Comparison of ENCODE assay signal across 19 mouse cellular contexts in the genomic region with DNA sequence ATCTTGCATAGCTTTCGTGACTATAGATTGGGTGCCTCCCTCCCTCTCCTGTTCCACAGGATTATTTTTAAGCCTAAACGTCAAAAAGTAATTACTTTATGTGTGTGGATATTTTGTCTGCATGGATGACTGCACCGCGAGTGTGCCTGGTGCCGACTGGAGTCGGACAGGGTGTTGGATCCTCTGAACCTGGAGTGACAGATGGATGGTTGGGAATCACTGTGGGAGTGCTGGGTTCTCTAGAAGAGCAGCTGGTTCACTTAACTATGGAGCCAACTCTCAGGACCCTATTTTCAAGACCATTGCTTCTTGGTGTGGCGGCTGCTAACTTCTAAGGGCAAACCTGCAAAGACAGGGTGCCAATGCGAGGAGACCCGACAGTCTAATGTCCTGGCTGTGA. TPM values are rescaled to one million over a fixed set of nuclear protein-coding genes. Genes with fewer than 3 reads are reported as not detected.
DNase-seq lines count a peak whose midpoint lies in the region; ATAC-seq and TF ChIP-seq lines count a peak whose summit lies in the region.
"Had no signal": no experiment of that assay in that cellular context is flagged by ENCODE, and none has a peak within 500 bp of the region (broad histone marks: within the 10 kb centered on the region; RNA-seq: fewer than 3 reads in every experiment).

No protein-coding gene starts in this region.

- peak; percentile 46 for DNase-seq in hindbrain, postnatal 0 days (ENCODE audit: low spot score)
- DNase-seq in liver, adult 2 months (ENCODE audit: extremely low read depth, low read depth, low spot score): no peak
- DNase-seq in liver: no peak
- peak; percentile 20 for DNase-seq in cerebellum, adult 8-10 months
- DNase-seq in liver, embryonic 13.5 days: no peak
- DNase-seq in hindbrain, embryonic 14.5 days (ENCODE audit: low spot score): no peak
- DNase-seq in right cerebral cortex, postnatal 10 days (ENCODE audit: low spot score in 2 of 2): no peak
- DNase-seq: adrenal gland, postnatal 36 days; heart, adult 2 months; heart, postnatal 10 days; thymus, postnatal 14 days had no signal

- H3K4me2 ChIP-seq in hindbrain, postnatal 0 days (ENCODE audit: low read depth, low read length): no peak overlapping the region
- no peak overlapping the region for H3K4me2 ChIP-seq in hindbrain, embryonic 12.5 days (replicated peaks)
- no peak overlapping the region for H3K4me2 ChIP-seq in liver, embryonic 13.5 days
- H3K4me2 ChIP-seq in hindbrain, embryonic 14.5 days (replicated peaks): no peak overlapping the region
- H3K4me2 ChIP-seq: limb, embryonic 13.5 days had no signal

- no peak for ATAC-seq in hindbrain, postnatal 0 days
- no peak for ATAC-seq in hindbrain, embryonic 12.5 days (ENCODE audit: low FRiP score)
- ATAC-seq in liver, embryonic 13.5 days (ENCODE audit: low read depth): no peak
- ATAC-seq in hindbrain, embryonic 14.5 days (ENCODE audit: low FRiP score): no peak
- ATAC-seq: activated CD4-positive, CD25-positive, alpha-beta regulatory T cell, adult 4 months; forebrain, embryonic 16.5 days had no signal

- 61% methylated on average over 9 of the region's 9 CpGs for WGBS in hindbrain, postnatal 0 days
- WGBS in hindbrain, embryonic 12.5 days: 90% methylated on average over 9 of the region's 9 CpGs
- 91% methylated on average over 9 of the region's 9 CpGs for WGBS in liver, adult 2 months
- WGBS in liver, embryonic 13.5 days (ENCODE audit: insufficient replicate concordance): 80% methylated on average over 9 of the region's 9 CpGs
- 86% methylated on average over 9 of the region's 9 CpGs for WGBS in hindbrain, embryonic 14.5 days

- H3K9me3 ChIP-seq in hindbrain, postnatal 0 days (ENCODE audit: low read length): no peaks in the 10 kb centered on the region
- H3K9me3 ChIP-seq in hindbrain, embryonic 12.5 days (replicated peaks): no peaks in the 10 kb centered on the region
- H3K9me3 ChIP-seq in liver, embryonic 13.5 days (replicated peaks): no peaks in the 10 kb centered on the region
- no peaks in the 10 kb centered on the region for H3K9me3 ChIP-seq in hindbrain, embryonic 14.5 days (ENCODE audit: control insufficient read depth, low read length)
- H3K9me3 ChIP-seq: limb, embryonic 13.5 days; midbrain, embryonic 10.5 days had no signal

- H3K36me3 ChIP-seq in hindbrain, postnatal 0 days (ENCODE audit: insufficient read depth, low read length): peaks cover 31% of the 10 kb centered on the region; the same call in 1 of the 2 replicates
- peaks cover 47% of the 10 kb centered on the region for H3K36me3 ChIP-seq in hindbrain, embryonic 12.5 days
- peaks cover 30% of the 10 kb centered on the region for H3K36me3 ChIP-seq in liver, adult 2 months (ENCODE audit: control insufficient read depth, insufficient read depth, low read length)
- H3K36me3 ChIP-seq in liver, embryonic 13.5 days: peaks cover 22% of the 10 kb centered on the region
- H3K36me3 ChIP-seq in hindbrain, embryonic 14.5 days (replicated peaks; ENCODE audit: control insufficient read depth, insufficient read depth): peaks cover 67% of the 10 kb centered on the region

- TF ChIP-seq CTCF in hindbrain, postnatal 0 days (IDR thresholded peaks at IDR 0.05; ENCODE audit: low read depth): no peak
- TF ChIP-seq CTCF in liver, adult 2 months (IDR thresholded peaks at IDR 0.05; ENCODE audit: low read depth, low read length): no peak

- no peak for TF ChIP-seq POLR2A in liver, adult 2 months (IDR thresholded peaks at IDR 0.05; ENCODE audit: extremely low read depth, insufficient read depth, low read length)

- no peaks in the 10 kb centered on the region for H3K79me2 ChIP-seq in liver, adult 2 months (ENCODE audit: control insufficient read depth, insufficient read depth, low read length)

- no peak overlapping the region for H3K9ac ChIP-seq in hindbrain, postnatal 0 days (replicated peaks; ENCODE audit: low read length)
- H3K9ac ChIP-seq in hindbrain, embryonic 12.5 days: no peak overlapping the region
- no peak overlapping the region for H3K9ac ChIP-seq in liver, adult 2 months (ENCODE audit: low read depth, low read length)
- H3K9ac ChIP-seq in liver, embryonic 13.5 days: no peak overlapping the region
- no peak overlapping the region for H3K9ac ChIP-seq in hindbrain, embryonic 14.5 days
- H3K9ac ChIP-seq: limb, embryonic 13.5 days had no signal

- no peaks in the 10 kb centered on the region for H3K27me3 ChIP-seq in hindbrain, postnatal 0 days (ENCODE audit: insufficient read depth, low read length)
- no peaks in the 10 kb centered on the region for H3K27me3 ChIP-seq in hindbrain, embryonic 12.5 days
- no peaks in the 10 kb centered on the region for H3K27me3 ChIP-seq in liver, adult 2 months (ENCODE audit: control insufficient read depth, insufficient read depth, low read length)
- no peaks in the 10 kb centered on the region for H3K27me3 ChIP-seq in liver, embryonic 13.5 days
- H3K27me3 ChIP-seq in hindbrain, embryonic 14.5 days (ENCODE audit: control insufficient read depth, insufficient read depth, low read length): no peaks in the 10 kb centered on the region
- H3K27me3 ChIP-seq: limb, embryonic 13.5 days had no signal

- peaks cover 3% of the 10 kb centered on the region; the same call in 1 of the 2 replicates for H3K4me1 ChIP-seq in hindbrain, postnatal 0 days (ENCODE audit: insufficient read depth, low read length)
- H3K4me1 ChIP-seq in hindbrain, embryonic 12.5 days: peaks cover 10% of the 10 kb centered on the region
- peaks cover 24% of the 10 kb centered on the region for H3K4me1 ChIP-seq in liver, adult 2 months (ENCODE audit: control insufficient read depth, insufficient read depth, low read length)
- H3K4me1 ChIP-seq in liver, embryonic 13.5 days (replicated peaks): peaks cover 39% of the 10 kb centered on the region
- no peaks in the 10 kb centered on the region for H3K4me1 ChIP-seq in hindbrain, embryonic 14.5 days (replicated peaks; ENCODE audit: control insufficient read depth, insufficient read depth, low read length)

- no peak overlapping the region for H3K27ac ChIP-seq in hindbrain, postnatal 0 days
- no peak overlapping the region for H3K27ac ChIP-seq in hindbrain, embryonic 12.5 days
- H3K27ac ChIP-seq in liver, adult 2 months (replicated peaks; ENCODE audit: insufficient read depth, low read depth, low read length): peak overlapping the region; percentile 97
- H3K27ac ChIP-seq in liver, embryonic 13.5 days: peak overlapping the region; percentile 70; the same call in 1 of the 2 replicates
- H3K27ac ChIP-seq in hindbrain, embryonic 14.5 days: no peak overlapping the region
- H3K27ac ChIP-seq: heart, adult 2 months; limb, embryonic 13.5 days; midbrain, embryonic 10.5 days; stomach, postnatal 0 days had no signal

- H3K4me3 ChIP-seq in hindbrain, postnatal 0 days (ENCODE audit: low read length): no peak overlapping the region
- no peak overlapping the region for H3K4me3 ChIP-seq in hindbrain, embryonic 12.5 days
- no peak overlapping the region for H3K4me3 ChIP-seq in liver, adult 2 months (ENCODE audit: insufficient read depth, low read depth, low read length)
- no peak overlapping the region for H3K4me3 ChIP-seq in liver, embryonic 13.5 days (replicated peaks)
- H3K4me3 ChIP-seq in hindbrain, embryonic 14.5 days (replicated peaks; ENCODE audit: low read length): no peak overlapping the region
- H3K4me3 ChIP-seq: heart, adult 2 months; limb, embryonic 13.5 days; midbrain, embryonic 10.5 days had no signal

RNA-seq across cellular contexts. Expression of a gene that starts 50.9 kb away (rescaled TPM):
- total RNA-seq in hindbrain, postnatal 0 days (2014; rRNA removed): not detected in 2 replicates
- polyA plus RNA-seq in hindbrain, postnatal 0 days (2015; fragmentation: Nextera tagmentation; extraction: Ambion mirVana): not detected in 2 replicates
- not detected in 2 replicates for polyA plus RNA-seq in hindbrain, embryonic 12.5 days (2016; fragmentation: Nextera tagmentation; extraction: Ambion mirVana)
- not detected in 2 replicates for total RNA-seq in liver, adult 2 months (2014; rRNA removed)
- not detected in 2 replicates for polyA plus RNA-seq in liver, adult 2 months (2012; rRNA removed)
- polyA plus RNA-seq in liver, embryonic 13.5 days (2015; fragmentation: Nextera tagmentation; extraction: Ambion mirVana): not detected in 2 replicates
- not detected in 2 replicates for polyA plus RNA-seq in hindbrain, embryonic 14.5 days (2014; fragmentation: Nextera tagmentation; extraction: Ambion mirVana)
- total RNA-seq: adrenal gland, postnatal 36 days; gastrocnemius, adult 8-10 months; heart, adult 2 months; heart, postnatal 10 days had no signal
- polyA plus RNA-seq: activated CD4-positive, CD25-positive, alpha-beta regulatory T cell, adult 4 months; forebrain, embryonic 16.5 days; heart, adult 2 months; limb, embryonic 13.5 days; midbrain, embryonic 10.5 days; spleen, adult 2 months; stomach, postnatal 0 days had no signal

Comparison
In these comparisons a context has a peak if more than half of its experiments do, and no peak if none do; other contexts are left out.
1. DNase-seq: peak in hindbrain, postnatal 0 days (single experiment) and cerebellum, adult 8-10 months (single experiment); none in liver, adult 2 months (single experiment), liver (single experiment), liver, embryonic 13.5 days (single experiment), hindbrain, embryonic 14.5 days (single experiment) and right cerebral cortex, postnatal 10 days (0 of 2).
2. H3K27ac ChIP-seq: peak in liver, adult 2 months (single experiment) and liver, embryonic 13.5 days (single experiment); none in hindbrain, postnatal 0 days (single experiment), hindbrain, embryonic 12.5 days (single experiment) and hindbrain, embryonic 14.5 days (single experiment).